Mouse (Mus musculus) thymus, adult 18-20 months (tissue): ENCODE data around the gene Hyou1.
"Not testable (repeated sequence)": the region's sequence is repeated elsewhere in the genome, so short reads cannot be mapped to it uniquely, and the experiment has no call there.

ENCODE experiments used
- DNase-seq, 2 experiments: peaks; one replicate each; pipeline ENCODE4 v3.0.0; 2022; ENCODE audit warnings: mixed read lengths in 2 of 2

Gene Hyou1

GRCm38 (mm10) chr9:44379054-44379834 lies at the start of gene Hyou1:
TSS of gene Hyou1 (plus strand) at chr9:44379490.
- DNase-seq, result peak; percentile 98 to 99

DNA sequence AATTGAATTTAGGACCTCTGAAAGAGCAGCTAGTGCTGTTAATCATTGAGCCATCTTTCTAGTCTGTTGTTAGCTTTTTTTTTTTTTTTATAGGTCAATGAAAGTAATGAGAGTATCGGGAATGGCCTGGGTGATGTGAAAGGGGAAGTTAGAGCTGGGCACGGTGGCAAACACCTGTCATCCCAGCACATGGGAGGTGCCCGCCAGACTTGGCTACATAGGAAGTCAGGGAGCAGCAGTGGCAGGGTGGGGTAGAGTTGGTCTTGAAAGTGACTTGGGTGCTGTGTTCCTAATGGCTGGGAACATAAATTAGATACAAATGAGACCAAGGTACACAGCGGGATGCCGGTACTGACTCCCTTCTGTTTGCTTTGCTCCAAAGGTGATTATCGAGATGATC lies 48.6 kb upstream of the Hyou1 start:
- no peak for DNase-seq

GRCm38 (mm10) chr9:44332918-44333638 lies 46.2 kb upstream of the Hyou1 start:
- DNase-seq, result no peak

DNA sequence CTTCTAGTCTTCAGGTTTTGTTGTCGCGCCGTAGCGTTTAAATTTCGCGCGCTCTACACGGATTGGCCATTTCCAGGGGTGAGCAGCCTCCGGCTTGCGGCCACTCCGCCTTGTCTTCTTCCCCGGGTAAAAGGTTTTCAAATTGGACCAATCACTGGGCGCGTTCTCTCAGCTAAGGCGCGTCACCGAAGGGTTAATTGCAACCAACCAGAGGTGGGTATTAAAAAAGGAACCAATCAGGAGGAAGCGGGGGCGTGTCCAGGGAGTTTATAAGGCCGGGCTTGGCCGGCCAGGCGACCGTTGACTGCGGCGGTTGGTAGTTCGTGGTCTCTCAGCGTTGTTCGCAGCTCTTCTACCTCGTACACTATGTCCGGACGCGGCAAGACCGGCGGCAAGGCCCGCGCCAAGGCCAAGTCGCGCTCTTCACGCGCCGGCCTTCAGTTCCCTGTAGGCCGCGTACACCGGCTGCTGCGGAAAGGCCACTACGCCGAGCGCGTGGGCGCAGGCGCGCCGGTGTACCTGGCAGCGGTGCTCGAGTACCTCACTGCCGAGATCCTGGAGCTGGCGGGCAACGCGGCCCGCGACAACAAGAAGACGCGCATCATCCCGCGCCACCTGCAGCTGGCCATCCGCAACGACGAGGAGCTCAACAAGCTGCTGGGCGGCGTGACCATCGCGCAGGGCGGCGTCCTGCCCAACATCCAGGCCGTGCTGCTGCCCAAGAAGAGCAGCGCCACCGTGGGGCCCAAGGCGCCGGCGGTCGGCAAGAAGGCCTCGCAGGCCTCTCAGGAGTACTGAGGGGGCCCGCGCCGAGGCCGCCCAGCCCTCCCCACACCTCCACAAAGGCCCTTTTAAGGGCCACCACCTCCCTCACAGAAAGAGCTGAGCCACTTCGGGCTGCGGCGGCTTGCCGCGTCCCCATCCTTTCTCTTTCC lies 44.6 kb upstream of the Hyou1 start, which contains the start of gene H2afx:
TSS of gene H2afx (plus strand) at position 299 of the 935 bp plus-strand sequence.
- DNase-seq, result peak; percentile 96 to 99

DNA sequence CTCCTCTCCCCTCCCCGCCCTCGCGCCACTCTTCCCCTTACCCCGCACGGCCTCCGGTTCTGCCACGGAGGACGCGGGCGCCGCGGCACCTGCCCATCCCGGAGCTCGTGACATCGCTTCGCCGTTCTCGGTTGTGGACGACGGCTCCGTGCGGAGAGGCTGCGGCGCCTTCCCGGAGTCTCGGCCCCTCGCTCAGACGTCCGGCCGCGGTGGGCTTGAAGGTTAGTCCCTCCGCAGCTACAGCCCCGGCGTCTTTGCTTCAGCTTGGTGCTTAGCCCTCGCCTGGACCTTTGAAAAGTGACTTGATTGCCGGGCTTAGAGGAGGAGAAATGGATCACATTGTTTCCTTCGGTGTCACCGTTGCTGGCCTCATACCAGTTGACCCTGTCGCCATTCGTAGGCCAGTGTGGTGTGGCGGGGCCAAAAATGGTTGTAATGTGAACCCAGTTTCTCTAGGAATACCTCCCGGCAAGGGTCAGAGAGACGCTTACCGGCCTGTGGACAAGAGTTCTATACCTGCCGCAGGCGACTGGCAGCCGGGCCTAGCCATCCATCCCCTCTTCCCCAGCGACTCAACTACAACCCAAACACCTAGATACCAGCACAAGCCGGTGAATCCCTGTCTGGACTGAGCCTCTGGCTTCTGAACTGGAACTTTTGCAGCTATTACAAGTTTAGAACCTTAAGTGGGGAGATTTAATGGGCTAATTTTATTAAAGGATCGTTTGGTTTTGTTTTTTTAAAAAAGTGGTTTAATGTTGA lies 43.8 kb upstream of the Hyou1 start:
- DNase-seq, result peak in 1 of 2 experiments; percentile 44

DNA sequence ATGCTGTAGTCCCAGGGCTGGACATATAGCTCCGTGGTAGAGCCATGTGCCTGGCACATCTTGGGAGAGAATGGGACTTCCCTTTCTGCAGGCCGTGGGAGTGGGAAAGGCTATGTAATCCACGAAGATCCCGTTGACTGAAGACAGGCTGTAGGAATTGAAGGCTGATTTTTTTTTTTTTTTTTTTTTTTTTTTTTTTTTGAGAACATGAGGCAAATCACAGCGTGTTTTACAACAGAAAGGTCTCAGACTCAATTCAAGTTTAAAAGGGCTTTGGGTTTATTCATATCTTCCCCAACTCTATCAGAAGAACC lies 43.2 kb upstream of the Hyou1 start:
- DNase-seq, result no peak

DNA sequence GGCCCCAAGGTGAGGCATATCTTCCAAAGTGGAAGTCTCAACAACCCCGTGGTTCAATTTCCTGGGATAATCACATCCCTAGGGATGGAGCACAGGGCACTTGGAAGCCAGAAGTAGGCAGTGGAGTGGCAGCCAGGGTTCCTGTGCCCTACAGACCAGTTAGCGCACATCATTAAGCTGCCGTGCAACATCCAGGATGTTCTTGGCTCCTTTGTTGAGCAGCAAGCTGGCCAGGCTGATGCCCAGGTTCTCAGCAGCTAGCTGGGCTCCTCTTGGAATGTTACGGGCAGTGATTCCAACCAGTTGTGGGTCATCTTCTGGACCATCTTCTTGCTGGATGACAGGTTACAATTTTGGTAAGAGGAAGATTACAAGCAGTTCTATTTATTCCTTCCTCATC lies 42.8 kb upstream of the Hyou1 start:
- DNase-seq, result not testable (repeated sequence)

GRCm38 (mm10) chr9:44336964-44337363 lies 42.3 kb upstream of the Hyou1 start:
- no peak for DNase-seq

DNA sequence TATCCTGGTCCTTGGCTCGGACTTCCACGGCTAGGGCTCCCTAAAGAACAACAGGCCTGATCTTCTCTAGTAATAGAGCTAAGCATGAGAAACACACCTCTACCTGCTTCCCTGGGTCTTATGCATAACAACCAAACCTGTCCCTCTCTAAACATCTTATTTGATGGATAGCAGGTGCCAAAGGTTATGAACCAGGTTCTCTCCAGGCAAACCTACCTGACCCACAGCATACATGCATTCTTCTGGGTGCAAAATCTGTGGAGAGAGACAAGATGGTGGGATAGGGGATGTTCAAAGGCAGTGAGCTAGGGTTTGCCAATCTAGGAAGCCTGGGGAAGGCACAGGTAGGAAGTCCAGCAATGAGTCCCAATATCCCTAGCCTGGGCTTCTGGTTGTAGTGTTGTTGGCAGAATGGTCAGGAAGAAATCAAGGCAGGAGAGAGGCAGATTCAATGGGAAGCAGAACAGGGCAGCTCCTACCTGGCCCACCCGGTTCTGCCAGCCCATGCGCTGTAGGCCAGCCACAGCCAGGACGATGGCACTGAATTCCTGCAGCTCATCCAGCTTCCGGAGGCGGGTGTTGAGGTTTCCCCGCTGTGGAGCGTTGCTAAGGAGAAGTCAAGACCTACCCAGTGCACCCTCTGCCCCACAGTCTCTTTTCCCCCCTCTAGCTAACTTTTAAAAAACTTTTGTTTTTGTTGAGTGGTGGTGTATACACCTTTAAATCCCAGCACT lies 41.7 kb upstream of the Hyou1 start:
- DNase-seq, result no peak

GRCm38 (mm10) chr9:44338574-44338973 lies 40.7 kb upstream of the Hyou1 start:
- DNase-seq, result no peak

- no peak for DNase-seq
Measured at GRCm38 (mm10) chr9:44341487-44341886, 37.8 kb upstream of the Hyou1 start.

- DNase-seq, result no peak
Measured at GRCm38 (mm10) chr9:44342173-44342572, 37.1 kb upstream of the Hyou1 start.

- no peak for DNase-seq
Measured at GRCm38 (mm10) chr9:44342605-44343004, 36.7 kb upstream of the Hyou1 start.

GRCm38 (mm10) chr9:44343290-44343689 lies 36.0 kb upstream of the Hyou1 start:
- DNase-seq, result no peak

DNA sequence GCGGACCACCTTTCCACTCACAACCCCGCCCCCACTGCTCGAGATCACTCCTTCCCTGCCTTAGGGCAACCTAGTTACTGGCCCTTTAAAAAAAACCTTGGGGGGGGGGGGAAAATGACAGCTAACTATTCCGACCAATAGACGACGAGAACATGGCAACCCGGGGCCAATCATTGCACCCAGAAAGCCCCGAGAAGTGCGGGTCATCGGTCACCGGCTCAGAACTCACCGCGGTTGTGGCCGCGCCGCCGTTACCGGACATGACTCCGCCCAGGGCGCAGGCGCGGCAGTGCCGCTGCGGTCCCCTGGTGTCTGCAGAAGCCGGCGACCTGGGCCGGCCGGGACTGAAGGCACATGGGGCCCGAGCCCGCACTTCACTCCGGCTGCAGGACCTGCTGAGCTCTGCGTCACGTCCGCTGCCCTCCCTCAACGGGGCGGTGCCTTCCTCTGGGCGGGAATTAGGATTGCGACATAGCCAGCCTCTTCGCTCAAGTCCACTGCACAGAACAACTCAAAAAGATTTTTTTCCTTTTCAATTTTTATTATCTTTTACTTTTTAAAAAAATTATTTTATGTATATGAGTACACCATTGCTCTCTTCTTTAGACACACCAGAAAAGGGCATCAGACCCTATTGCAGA lies 35.4 kb upstream of the Hyou1 start, which contains the start of gene Hmbs:
TSS of gene Hmbs (minus strand) at position 448 of the 641 bp plus-strand sequence.
- peak; percentile 76 to 81 for DNase-seq

DNA sequence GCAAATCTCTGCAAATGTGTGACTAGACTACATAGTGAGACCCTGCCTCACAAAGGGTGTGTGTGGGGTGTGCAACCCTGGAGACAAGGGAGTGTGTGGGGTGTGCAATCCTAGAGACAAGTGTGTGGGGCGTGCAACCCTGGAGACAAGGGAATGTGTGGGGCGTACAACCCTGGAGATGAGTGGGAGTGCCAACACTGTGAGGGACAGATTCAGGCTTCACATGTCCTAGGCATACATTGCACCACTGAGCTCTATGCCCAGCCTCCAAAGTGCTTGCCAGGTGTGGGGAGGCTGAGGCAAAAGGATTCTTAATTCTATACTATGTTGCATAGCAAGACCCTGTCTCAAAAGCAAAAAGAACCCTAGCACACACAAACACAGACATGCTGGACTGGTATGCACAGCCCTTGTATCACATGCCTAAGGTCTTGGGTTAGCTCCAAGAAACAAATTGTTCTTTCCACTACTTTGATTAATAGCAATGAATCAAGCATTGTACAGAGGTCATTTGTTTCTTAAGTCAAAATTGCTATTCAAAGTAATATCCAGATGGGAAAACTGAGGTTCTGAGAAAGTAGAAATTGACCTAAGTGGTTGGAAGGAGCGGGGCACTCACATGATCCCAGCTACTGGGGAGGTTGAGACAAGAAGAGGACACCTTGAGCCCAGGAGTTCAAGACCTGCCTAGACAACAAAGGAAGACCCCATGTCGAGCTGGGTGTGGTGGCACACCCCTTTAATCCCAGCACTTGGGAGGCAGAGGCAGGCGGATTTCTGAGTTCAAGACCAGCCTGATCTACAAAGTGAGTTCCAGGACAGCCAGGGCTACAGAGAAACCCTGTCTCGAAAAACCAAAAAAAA lies 33.5 kb upstream of the Hyou1 start:
- DNase-seq, result no peak

- DNase-seq, result no peak
Measured at GRCm38 (mm10) chr9:44347166-44347565, 32.1 kb upstream of the Hyou1 start.

DNA sequence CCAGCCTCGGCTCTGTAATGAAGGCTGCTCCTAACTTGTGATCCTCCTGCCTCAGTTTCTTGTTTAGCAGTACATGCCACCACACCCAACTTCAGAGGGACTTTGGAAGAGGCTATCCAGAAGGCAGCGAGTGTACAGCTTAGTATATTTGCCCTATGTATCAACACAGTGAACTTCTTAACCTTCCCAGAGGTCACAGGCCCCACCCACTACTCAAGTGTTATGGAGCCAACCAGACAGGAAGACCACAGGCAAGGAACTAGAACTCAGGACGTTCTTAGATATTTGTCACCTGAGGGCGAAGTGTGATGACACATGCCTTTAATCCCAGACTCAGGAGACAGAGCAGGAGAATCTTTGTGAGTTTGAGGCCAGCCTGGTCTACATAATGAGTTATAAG lies 31.7 kb upstream of the Hyou1 start:
- DNase-seq, result no peak

DNA sequence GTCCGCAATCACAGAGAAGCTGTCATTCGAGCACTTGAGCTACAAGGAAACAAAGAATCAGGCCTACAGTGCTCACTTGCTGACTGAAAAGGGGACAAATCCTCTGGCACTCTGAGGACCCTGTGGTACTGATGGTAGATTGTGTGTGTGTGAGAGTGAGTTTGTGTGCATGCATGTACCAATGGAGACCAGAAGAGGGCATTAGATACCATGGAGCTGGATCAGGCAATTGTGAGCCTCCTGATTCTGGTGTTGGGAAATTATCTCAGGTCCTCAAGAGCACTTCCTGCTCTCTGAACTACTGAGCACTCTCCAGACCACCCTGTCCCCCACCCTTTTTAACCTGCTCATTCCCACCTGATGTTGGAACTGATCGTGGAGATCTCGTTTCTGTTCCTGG lies 30.7 kb upstream of the Hyou1 start:
- DNase-seq, result no peak

- no peak for DNase-seq
Measured at GRCm38 (mm10) chr9:44351396-44351795, 27.9 kb upstream of the Hyou1 start.
